Mouse (Mus musculus): ENCODE results near the gene Calcr.
"Not testable (repeated sequence)": the region's sequence is repeated elsewhere in the genome, so short reads cannot be mapped to it uniquely, and the experiment has no call there.

The Calcr gene

DNA sequence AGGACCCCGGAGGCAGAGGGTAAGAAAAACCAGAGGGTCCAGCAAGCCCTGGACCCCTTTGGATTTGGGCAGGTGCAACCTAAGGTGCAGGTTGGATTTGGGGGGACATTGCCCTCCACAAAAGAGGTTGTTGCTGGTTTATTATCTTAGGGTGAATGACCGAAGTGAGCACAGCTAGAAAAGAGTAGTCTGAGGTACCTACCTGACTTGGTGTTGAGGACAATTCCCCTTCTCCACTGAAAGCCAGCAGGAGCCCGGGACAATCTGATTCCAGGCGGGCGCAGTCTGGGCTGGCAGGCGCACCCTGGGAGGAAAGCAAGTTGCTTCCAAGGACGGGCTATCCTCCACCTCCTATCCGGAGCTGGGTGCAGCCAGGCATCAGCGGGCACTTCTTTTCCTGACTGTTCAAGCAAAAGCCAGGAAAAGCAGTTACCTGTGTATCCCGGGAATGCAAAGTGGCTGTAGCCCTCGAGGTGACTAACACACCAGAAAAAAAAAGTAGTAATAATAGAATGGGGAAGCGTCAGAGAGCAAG lies at the start of gene Calcr:
Gene Calcr, minus strand, starts transcription at position 485 of the 535 bp plus-strand sequence.
- DNase-seq (ENCODE audit: extremely low read depth, low read depth), result no peak

DNA sequence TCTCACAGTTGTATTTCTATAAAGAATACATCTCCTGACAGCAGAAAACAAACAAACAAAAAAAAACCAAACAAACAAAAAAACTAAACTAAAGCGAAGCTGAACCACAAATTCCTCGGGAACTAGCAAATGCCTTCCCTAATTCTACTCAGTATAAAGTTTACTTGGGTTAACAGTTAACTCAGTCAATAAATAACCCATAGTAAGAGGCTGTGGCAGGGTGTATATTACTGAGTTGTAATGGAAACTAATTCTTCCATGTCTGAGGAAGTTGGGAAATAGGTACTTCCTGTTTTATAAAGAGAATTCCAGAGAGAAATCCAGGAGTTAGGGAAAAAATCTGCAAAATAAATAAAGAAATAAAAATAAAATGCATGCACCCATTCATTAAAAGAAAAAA lies 3.0 kb upstream of the Calcr start:
- DNase-seq (ENCODE audit: extremely low read depth, low read depth), result no peak

DNA sequence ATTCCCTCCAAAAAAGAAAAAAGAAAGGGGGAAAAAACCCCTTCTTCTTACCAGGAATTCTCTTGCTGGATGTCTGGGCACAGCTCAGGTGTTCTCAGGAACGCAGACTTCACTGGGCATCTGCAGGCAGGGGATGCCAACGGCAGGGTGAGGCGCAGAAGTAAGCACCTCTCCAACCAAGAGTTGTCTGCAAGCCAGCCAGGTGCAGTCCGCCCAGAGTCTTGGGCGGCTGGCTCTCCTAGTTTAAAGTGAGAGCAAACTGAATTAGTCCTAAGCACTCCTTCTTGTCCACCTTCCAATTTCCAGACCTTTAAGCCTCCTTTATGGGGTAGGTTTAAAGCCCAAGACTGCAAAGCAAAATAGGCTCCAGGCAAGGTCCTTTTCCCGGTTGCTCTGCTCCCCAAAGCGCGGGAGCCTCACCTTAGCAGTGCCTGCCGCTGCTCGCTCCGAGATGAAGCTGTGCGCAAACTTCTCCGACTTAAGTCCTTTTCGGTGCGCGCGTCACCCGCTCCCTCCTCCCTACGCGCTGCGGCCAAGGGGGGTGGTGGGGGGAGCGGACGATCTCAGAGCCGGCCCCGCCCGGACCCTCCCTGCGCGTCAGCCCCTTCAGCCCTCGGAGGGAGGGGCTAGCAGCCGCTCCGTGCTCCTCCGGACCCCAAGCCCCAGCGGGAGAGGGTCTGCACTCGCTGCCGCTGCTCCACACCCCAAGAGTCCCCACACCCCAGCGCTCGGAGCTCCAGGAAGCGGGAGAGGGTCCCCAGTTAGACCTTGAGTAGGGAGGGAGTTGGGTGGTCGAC lies 1.1 kb downstream of the Calcr start:
- DNase-seq (ENCODE audit: extremely low read depth, low read depth), result no peak

DNA sequence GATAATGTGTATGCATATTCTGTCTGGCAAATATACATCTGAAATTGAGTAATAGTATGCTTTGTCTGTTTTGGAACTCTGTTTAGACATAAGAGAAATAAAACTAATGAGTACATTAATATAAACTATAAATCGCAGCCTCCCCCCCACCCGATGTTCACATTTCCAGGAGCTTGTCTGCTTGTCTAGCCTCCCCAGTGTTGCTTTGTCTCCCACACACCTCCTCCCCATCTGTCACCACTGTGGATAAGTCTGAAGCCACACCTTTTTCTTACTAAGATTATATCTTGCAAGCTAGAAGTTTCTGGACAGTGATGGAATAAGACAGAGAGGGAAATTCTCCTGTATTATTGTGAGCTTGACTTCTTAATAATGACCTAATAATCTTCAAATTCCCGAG lies 12.9 kb downstream of the Calcr start:
- DNase-seq (ENCODE audit: extremely low read depth, low read depth), result no peak

DNA sequence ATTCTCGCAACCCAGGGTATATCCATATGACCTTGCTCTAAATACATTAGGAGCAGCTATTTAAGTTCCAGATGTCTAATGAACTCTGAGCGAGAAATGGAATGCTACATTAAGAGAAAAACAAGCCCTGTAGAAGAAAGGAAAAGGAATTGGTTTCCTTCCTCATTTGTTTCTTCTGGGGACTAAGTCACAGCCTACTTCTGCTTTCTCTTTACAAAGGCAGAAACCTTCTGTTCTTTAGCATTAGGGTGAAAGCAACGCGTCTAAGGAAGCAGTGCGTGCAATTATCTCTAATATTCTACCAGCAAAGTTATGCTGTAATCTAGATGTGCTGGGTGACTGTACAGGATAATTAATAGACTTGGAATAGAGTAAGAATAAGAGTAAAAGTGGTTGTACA lies 14.9 kb downstream of the Calcr start:
- no peak for DNase-seq (ENCODE audit: extremely low read depth, low read depth)

DNA sequence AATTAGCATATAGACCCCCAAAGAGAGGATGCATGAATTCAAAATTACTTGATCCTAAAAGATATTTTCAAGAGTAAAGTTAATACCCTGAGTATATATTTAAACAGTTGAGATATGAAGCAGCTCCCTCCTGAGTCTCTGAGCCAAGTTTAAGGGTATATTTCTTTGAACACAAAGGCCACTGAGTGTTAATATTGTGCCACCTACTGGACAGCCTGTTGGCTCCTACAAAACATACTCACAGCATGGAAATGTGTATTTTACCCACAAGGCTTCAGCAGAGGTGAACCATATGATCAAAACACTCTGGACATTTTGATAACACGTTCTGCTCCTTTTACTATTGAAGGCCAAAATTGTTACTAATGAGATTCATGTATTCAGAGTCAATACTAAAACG lies 19.0 kb downstream of the Calcr start:
- no peak for DNase-seq (ENCODE audit: extremely low read depth, low read depth)

DNA sequence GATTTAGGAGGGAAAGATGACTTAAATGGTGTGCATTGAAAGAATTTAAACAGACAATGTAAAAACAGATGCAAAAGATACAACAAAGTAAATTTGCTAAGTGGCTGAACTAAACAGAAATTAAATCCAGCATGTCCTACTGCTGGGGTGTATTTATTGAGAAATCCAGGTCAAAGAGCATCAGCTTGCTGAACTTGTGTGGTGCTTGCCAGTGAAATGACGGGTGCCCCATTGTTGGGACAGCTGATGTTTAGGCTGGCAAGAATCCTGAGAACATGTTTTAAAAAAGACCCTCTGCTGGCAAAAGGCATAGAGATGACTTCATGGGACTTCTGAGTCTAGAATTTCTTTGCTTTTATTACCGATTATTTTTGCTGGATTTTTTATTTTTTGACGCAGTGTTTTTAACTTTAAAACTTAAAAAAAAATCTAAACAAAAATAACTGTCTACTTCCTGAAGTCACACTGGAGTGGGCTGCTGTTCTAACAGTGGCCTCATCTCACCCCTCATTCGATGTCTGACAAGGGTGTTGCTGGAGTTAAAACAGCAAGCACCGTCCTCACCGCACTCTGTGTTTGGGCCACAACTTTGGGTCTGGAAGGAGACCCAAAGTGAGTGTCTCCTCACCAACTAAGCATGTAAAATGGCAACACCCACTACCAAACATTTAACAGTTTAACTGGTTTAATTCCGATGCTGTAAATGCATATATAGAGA lies 22.4 kb downstream of the Calcr start:
- DNase-seq (ENCODE audit: extremely low read depth, low read depth), result no peak

DNA sequence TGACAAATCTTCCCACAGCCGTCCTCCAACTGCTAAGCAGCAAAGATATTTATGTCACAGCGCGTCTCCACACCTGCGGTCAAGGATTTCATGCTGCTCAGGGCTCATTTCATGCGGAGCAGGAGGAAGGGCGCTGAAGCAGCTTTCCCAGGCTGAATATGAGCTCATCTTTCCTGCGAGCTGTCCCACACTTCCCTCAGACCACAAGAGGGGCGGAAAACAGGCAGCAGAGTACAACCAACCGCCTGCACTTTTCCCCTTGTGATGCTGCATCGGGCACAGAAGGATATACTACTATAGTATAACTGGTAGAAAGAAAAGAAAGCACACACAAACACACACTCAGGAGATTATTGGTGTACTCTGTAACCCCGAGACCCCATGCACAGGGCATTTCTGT lies 23.2 kb downstream of the Calcr start:
- DNase-seq (ENCODE audit: extremely low read depth, low read depth), result no peak

DNA sequence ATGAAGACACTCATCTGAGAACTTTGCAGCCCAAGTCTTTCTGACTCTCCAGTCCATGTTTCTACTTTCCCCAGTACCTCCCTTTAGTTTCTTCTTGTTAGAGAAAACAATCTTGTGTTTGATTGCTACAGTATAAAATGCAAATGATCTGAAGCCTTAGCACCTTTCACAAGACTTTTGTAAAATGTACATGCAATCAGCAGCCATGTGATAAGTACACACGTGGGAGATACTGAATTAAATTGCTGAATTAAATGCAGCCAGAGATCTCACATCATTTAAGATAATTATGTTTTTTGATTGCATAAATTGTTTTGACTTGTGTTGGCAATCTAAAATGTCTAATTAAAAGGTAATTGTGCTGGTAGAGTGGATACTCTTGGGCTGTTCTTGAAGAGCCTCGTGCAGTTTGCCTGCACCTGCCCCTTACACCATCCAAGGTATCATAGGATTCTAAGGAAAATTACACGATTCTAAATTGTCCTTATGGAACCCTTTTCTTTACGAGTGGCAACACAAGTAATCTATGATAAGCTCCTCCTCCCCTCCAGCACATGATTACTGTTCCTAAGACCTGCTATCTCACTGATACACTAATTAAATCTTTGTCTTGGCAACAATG lies 34.2 kb downstream of the Calcr start:
- no peak for DNase-seq (ENCODE audit: extremely low read depth, low read depth)

DNA sequence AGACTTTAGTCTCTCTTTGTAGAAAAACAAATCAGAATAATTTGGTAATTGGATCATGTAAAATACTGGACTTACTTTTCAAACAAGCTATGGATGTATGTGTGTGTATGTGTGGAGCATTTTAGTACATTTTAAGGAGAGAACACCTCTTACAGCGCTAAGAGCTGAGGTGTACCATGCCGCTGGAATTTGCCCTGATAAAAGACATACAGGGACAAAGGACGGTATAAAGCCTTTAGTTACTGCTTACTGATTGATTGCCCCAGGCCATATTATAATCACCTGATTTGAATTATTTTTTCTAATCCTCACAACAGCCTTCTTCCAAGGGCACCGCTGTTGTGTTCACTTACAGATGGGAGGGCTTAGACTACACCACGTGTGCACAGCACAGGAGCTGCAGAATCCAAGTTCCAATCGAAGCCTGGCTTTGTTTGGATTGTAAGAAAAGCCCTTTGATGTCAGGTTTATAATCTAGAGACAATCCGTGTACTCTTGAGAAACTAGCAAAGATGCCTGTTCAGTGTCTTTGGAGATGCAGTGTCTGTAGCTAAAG lies 76.3 kb downstream of the Calcr start:
- DNase-seq (ENCODE audit: extremely low read depth, low read depth), result no peak

DNA sequence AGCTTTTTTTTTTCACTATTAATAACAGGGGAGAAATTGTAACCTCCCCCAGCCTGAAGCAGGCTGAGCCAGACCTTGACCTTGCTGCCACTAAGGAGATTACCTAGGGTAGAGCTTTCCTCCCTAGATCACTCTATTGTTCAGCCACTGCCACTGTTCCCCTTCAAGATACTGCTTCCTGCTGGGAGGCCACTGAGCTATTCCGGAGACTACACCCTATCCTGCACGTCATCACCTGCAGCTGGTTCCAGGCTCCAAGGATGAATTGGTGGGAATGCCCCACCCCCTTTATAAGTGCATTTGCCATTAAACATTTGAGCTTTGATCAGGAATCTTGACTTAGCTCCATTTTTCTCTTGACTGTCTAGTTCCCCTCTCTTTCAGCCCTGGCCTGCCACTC lies 86.2 kb downstream of the Calcr start:
- not testable (repeated sequence) for DNase-seq (ENCODE audit: extremely low read depth, low read depth)

DNA sequence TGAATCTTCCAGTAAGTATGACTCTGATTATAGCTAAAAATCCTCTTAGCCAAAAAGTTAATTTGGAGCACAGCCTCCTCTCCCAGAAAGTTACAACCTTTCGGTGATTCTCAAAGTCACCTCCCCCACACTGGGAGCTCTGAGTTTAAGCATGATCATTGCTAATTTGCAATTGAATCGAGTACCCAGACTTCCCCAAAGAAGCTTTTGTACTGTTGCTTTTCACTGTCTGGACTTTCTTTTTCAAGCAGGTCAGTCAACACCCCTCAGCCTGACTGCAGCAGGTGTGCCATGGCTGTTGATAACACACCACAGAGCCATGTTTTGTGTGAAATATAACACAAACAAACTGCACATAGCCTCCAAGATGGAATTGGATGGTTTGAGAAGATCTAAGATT lies 86.7 kb downstream of the Calcr start:
- DNase-seq (ENCODE audit: extremely low read depth, low read depth), result no peak

DNA sequence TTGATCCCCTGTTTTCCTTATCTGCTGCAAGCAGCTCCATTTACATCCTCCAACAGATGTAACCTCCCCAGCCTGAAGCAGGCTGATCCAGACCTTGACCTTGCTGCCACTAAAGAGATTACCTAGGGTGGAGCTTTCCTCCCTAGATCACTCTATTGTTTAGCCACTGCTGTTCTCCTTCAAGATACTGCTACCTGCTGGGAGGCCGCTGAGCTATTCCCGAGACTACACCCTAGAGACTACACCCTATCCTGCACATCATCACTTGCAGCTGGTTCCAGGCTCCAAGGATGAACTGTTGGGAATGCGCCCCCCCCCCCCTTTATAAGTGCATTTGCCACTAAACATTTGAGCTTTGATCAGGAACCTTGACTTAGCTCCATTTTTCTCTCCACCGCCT lies 92.6 kb downstream of the Calcr start:
- not testable (repeated sequence) for DNase-seq (ENCODE audit: extremely low read depth, low read depth)

DNA sequence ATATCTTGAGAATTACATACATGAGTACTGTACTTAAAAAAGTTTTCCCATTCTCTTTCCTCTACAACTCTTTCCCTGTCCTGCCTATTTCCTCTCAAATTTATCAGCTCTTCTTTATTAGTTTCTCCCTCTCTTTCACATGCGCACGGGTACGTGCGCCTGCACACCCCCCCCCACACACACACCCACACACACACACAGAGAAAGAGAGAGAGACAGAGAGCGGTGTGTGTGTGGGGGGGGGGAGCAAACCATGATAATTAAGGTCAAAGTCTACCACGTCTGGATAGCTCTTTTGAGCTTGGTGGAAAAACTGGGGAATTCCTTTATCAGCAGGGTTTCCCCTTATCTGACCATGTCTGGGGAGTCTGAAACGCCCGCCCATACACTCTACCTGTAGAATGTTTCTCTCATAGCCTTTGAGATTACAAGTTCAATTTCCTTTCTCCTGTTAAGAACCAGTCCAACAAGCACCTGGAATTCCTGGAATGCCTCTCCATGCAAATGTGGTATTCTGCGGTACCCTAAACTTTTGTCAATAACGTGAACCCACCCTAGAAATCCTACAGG lies 100.3 kb downstream of the Calcr start:
- no peak for DNase-seq (ENCODE audit: extremely low read depth, low read depth)

DNA sequence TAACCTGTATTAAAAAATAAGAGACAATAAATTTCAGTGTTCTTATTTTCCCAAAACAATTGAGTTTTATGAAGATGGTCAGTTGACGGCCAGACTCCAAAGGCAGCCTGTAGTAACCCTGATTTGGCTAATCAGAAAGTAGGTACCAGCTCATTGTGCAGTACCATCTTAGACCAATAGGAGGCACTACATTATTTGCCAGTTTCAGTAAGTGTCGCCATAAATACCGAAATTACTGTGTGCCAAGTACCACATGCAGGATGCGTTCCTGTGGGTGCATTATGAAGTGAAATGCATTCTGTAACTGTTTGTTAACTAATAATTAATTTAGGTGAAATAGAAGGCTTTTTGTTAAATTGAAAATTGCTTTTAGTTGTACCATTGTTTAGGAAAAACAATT lies 106.1 kb downstream of the Calcr start:
- DNase-seq (ENCODE audit: extremely low read depth, low read depth), result no peak

Data from MEL-GATA-1-ER (cell line).